ENCODE assay signal across 8 mouse cellular contexts in genomic region chr17:28009066-28009715, GRCm38 (mm10).
DNase-seq lines count a peak whose midpoint lies in the region; ATAC-seq lines count a peak whose summit lies in the region.

No protein-coding gene starts in this region.

- WGBS in heart, embryonic 14.5 days: 83% methylated on average over 10 of the region's 10 CpGs
- 66% methylated on average over 10 of the region's 10 CpGs for WGBS in neural tube, embryonic 12.5 days
- WGBS in limb, embryonic 12.5 days: 78% methylated on average over 10 of the region's 10 CpGs
- 73% methylated on average over 10 of the region's 10 CpGs for WGBS in stomach, embryonic 15.5 days
- 93% methylated on average over 10 of the region's 10 CpGs for WGBS in forebrain, embryonic 11.5 days

- peak overlapping the region; percentile 66 for H3K4me2 ChIP-seq in heart, embryonic 14.5 days (ENCODE audit: low read length)
- 0 out of 2 replicates have a peak overlapping the region, but pooled peaks have one; percentile 44 for H3K4me2 ChIP-seq in neural tube, embryonic 12.5 days (replicated peaks)
- peak overlapping the region; percentile 45; the same call in 1 of the 2 replicates for H3K4me2 ChIP-seq in limb, embryonic 12.5 days
- H3K4me2 ChIP-seq in stomach, embryonic 15.5 days: peak overlapping the region; percentile 49
- no peak overlapping the region for H3K4me2 ChIP-seq in forebrain, embryonic 11.5 days (ENCODE audit: low read depth, low read length, severe bottlenecking)

- no peaks in the 10 kb centered on the region for H3K9me3 ChIP-seq in heart, embryonic 14.5 days (ENCODE audit: control insufficient read depth, low read length)
- no peaks in the 10 kb centered on the region for H3K9me3 ChIP-seq in neural tube, embryonic 12.5 days
- no peaks in the 10 kb centered on the region for H3K9me3 ChIP-seq in limb, embryonic 12.5 days
- H3K9me3 ChIP-seq in stomach, embryonic 15.5 days: no peaks in the 10 kb centered on the region
- H3K9me3 ChIP-seq in forebrain, embryonic 11.5 days (ENCODE audit: control insufficient read depth, low read length): no peaks in the 10 kb centered on the region

- H3K4me1 ChIP-seq in heart, embryonic 14.5 days (ENCODE audit: control insufficient read depth in 2 of 2, insufficient read depth in 2 of 2, low read length in 2 of 2): peaks cover 44 to 60% of the 10 kb centered on the region in 2 experiments
- H3K4me1 ChIP-seq in neural tube, embryonic 12.5 days: peaks cover 57% of the 10 kb centered on the region
- H3K4me1 ChIP-seq in limb, embryonic 12.5 days (replicated peaks): peaks cover 58% of the 10 kb centered on the region
- peaks cover 59% of the 10 kb centered on the region for H3K4me1 ChIP-seq in stomach, embryonic 15.5 days
- peaks cover 24% of the 10 kb centered on the region for H3K4me1 ChIP-seq in forebrain, embryonic 11.5 days (replicated peaks; ENCODE audit: control insufficient read depth, insufficient read depth, low read length)

- ATAC-seq in heart, embryonic 14.5 days (ENCODE audit: insufficient number of reproducible peaks, insufficient read depth, low FRiP score, low read depth): no peak
- no peak for ATAC-seq in neural tube, embryonic 12.5 days (ENCODE audit: low FRiP score, low read depth)
- ATAC-seq in limb, embryonic 12.5 days (ENCODE audit: insufficient number of reproducible peaks, insufficient read depth, low FRiP score, low TSS enrichment, low read depth): no peak
- ATAC-seq in stomach, embryonic 15.5 days (ENCODE audit: insufficient read depth, low FRiP score, low read depth): no peak
- ATAC-seq in forebrain, embryonic 11.5 days (replicated peaks; ENCODE audit: low FRiP score): no peak

- H3K9ac ChIP-seq in heart, embryonic 14.5 days (ENCODE audit: low read length): peak overlapping the region; percentile 73
- H3K9ac ChIP-seq in neural tube, embryonic 12.5 days: no peak overlapping the region
- H3K9ac ChIP-seq in limb, embryonic 12.5 days (replicated peaks): no peak overlapping the region
- H3K9ac ChIP-seq in stomach, embryonic 15.5 days: peak overlapping the region; percentile 13; the same call in 1 of the 2 replicates
- H3K9ac ChIP-seq in forebrain, embryonic 11.5 days (ENCODE audit: low read length): no peak overlapping the region

- 0 out of 4 replicates have a peak overlapping the region, but pooled peaks of 1 of the 2 experiments have one; percentile 90 for H3K27ac ChIP-seq in heart, embryonic 14.5 days (replicated peaks in 1 of 2; ENCODE audit: control insufficient read depth in 1 of 2, insufficient read depth in 1 of 2, low read depth in 2 of 2, low read length in 2 of 2)
- no peak overlapping the region for H3K27ac ChIP-seq in neural tube, embryonic 12.5 days
- H3K27ac ChIP-seq in limb, embryonic 12.5 days: peak overlapping the region; percentile 42; the same call in 1 of the 2 replicates
- peak overlapping the region; percentile 86; the same call in 1 of the 2 replicates for H3K27ac ChIP-seq in stomach, embryonic 15.5 days
- no peak overlapping the region for H3K27ac ChIP-seq in forebrain, embryonic 11.5 days (ENCODE audit: low read depth, low read length)

- H3K27me3 ChIP-seq in heart, embryonic 14.5 days (ENCODE audit: control insufficient read depth, insufficient read depth, low read length): no peaks in the 10 kb centered on the region
- H3K27me3 ChIP-seq in neural tube, embryonic 12.5 days (replicated peaks): no peaks in the 10 kb centered on the region
- no peaks in the 10 kb centered on the region; the same call in 1 of the 2 replicates for H3K27me3 ChIP-seq in limb, embryonic 12.5 days
- H3K27me3 ChIP-seq in stomach, embryonic 15.5 days (replicated peaks): no peaks in the 10 kb centered on the region
- H3K27me3 ChIP-seq in forebrain, embryonic 11.5 days (ENCODE audit: control insufficient read depth, insufficient read depth, low read length): no peaks in the 10 kb centered on the region

- no peak for DNase-seq in heart, adult 8-10 months (ENCODE audit: low spot score)
- no peak for DNase-seq in neural tube, embryonic 10.5 days (ENCODE audit: extremely low spot score, low spot score)
- no peak for DNase-seq in cerebellum, postnatal 14 days
- no peak for DNase-seq in forebrain, embryonic 11.5 days (ENCODE audit: low spot score)

- peak overlapping the region in 1 of 2 experiments; percentile 27; a peak in 2 of 4 replicates for H3K4me3 ChIP-seq in heart, embryonic 14.5 days (ENCODE audit: control insufficient read depth in 1 of 2, insufficient read depth in 1 of 2, low read depth in 1 of 2, low read length in 2 of 2)
- H3K4me3 ChIP-seq in neural tube, embryonic 12.5 days: no peak overlapping the region
- H3K4me3 ChIP-seq in limb, embryonic 12.5 days (replicated peaks): no peak overlapping the region
- peak overlapping the region; percentile 32 for H3K4me3 ChIP-seq in stomach, embryonic 15.5 days (replicated peaks)
- H3K4me3 ChIP-seq in forebrain, embryonic 11.5 days (ENCODE audit: low read depth, low read length): no peak overlapping the region

- H3K36me3 ChIP-seq in heart, embryonic 14.5 days (ENCODE audit: control insufficient read depth, insufficient read depth, low read length): peaks cover 7% of the 10 kb centered on the region; the same call in 1 of the 2 replicates
- peaks cover 17% of the 10 kb centered on the region for H3K36me3 ChIP-seq in neural tube, embryonic 12.5 days
- H3K36me3 ChIP-seq in limb, embryonic 12.5 days: peaks cover 33% of the 10 kb centered on the region
- no peaks in the 10 kb centered on the region for H3K36me3 ChIP-seq in stomach, embryonic 15.5 days
- no peaks in the 10 kb centered on the region; the same call in 1 of the 2 replicates for H3K36me3 ChIP-seq in forebrain, embryonic 11.5 days (ENCODE audit: control insufficient read depth, insufficient read depth, low read length)

Comparison
In these comparisons a context has a peak if more than half of its experiments do, and no peak if none do; other contexts are left out.
1. H3K27ac ChIP-seq: peak in limb, embryonic 12.5 days (single experiment) and stomach, embryonic 15.5 days (single experiment); none in neural tube, embryonic 12.5 days (single experiment) and forebrain, embryonic 11.5 days (single experiment).
2. H3K9ac ChIP-seq: peak in heart, embryonic 14.5 days (single experiment) and stomach, embryonic 15.5 days (single experiment); none in neural tube, embryonic 12.5 days (single experiment), limb, embryonic 12.5 days (single experiment) and forebrain, embryonic 11.5 days (single experiment).